Mouse (Mus musculus): ENCODE measurements at regions not wholly inside any gene's neighbourhood (a gene's known extent, or its start where the extent isn't known, plus 50 kb on each side); places are given as distances from the start of the nearest gene placed in this dataset.

DNA sequence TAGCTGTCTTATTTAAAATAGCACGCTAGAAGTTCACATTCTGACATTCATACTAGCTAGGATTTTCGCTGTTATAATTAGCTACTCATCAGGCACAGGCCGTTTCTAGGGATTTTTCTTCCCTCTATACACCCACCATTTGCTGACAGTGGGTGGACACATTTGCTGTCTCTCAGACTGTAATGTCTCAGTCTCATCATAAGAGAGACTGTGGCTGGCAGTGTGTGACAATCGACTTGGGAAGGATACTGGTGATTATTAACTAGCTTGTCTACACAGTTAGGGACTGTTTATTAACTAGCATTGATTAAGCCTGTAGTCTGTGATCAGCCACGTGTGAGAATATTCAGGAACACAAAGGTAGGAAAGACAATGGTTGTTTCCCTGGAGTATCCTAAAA is 208.0 kb upstream of the Btbd3 start:
- no peak overlapping the region for H3K27ac ChIP-seq (ENCODE audit: low read depth, low read length)
- WGBS = 63% methylated on average over 5 of the region's 5 CpGs
- DNase-seq (ENCODE audit: low spot score) = no peak

GRCm38 (mm10) chr2:138047781-138048201 is 208.6 kb upstream of the Btbd3 start:
- H3K36me3 ChIP-seq (ENCODE audit: control insufficient read depth, insufficient read depth, low read length) = no peaks in the 10 kb centered on the region
- WGBS = 43% methylated on average over 11 of the region's 11 CpGs

More for the DNA sequence above, 208.0 kb upstream of the Btbd3 start:
- H3K27me3 ChIP-seq (ENCODE audit: control insufficient read depth, insufficient read depth, low read length) = no peaks in the 10 kb centered on the region
- no peak overlapping the region for H3K4me3 ChIP-seq (ENCODE audit: low read depth, low read length)
- H3K4me2 ChIP-seq (replicated peaks; ENCODE audit: low read depth, low read length) = no peak overlapping the region
- no peak for ATAC-seq (ENCODE audit: low FRiP score)
- H3K36me3 ChIP-seq (ENCODE audit: control insufficient read depth, insufficient read depth, low read length) = no peaks in the 10 kb centered on the region
- H3K4me1 ChIP-seq (replicated peaks; ENCODE audit: control insufficient read depth, insufficient read depth, low read length) = no peaks in the 10 kb centered on the region
- H3K9me3 ChIP-seq (ENCODE audit: control insufficient read depth, low read length) = no peaks in the 10 kb centered on the region
- no peak overlapping the region for H3K9ac ChIP-seq (ENCODE audit: low read depth, low read length)

DNA sequence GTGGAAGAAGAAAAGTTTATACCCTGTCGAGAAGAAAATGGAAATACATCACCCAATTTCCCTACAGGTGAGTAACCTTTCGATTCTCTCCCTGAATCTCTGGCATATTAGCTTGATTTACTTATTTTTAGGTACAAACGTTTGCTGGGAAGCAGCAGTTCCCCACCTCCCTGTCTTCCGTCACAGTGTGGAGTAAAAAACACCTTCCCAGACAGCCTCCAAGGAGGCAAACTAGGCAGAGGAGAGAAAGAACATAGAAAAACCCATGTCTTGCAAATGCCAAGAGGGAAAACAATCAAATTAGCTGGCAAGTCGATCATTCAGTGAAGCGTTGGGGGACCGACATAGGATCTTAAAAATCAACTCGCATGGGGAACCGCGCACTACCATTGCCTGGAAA is 209.0 kb upstream of the Btbd3 start:
- Histone ChIP-seq H3K4me2 (replicated peaks; ENCODE audit: low read depth, low read length) (no peak overlapping the region), H3K4me3 (ENCODE audit: low read depth, low read length) (no peak overlapping the region), H3K27me3 (ENCODE audit: control insufficient read depth, insufficient read depth, low read length) (no peaks in the 10 kb centered on the region), H3K9ac (ENCODE audit: low read depth, low read length) (no peak overlapping the region), H3K4me1 (replicated peaks; ENCODE audit: control insufficient read depth, insufficient read depth, low read length) (no peaks in the 10 kb centered on the region), H3K9me3 (ENCODE audit: control insufficient read depth, low read length) (no peaks in the 10 kb centered on the region), H3K27ac (ENCODE audit: low read depth, low read length) (no peak overlapping the region), H3K36me3 (ENCODE audit: control insufficient read depth, insufficient read depth, low read length) (no peaks in the 10 kb centered on the region)
- DNase-seq (ENCODE audit: low spot score) (no peak), ATAC-seq (ENCODE audit: low FRiP score) (no peak)
- WGBS = 70% methylated on average over 10 of the region's 10 CpGs

More at GRCm38 (mm10) chr2:138047781-138048201, 208.6 kb upstream of the Btbd3 start:
- H3K4me3 ChIP-seq (ENCODE audit: low read depth, low read length) = no peak overlapping the region
- H3K9ac ChIP-seq (ENCODE audit: low read depth, low read length) = no peak overlapping the region
- H3K4me1 ChIP-seq (replicated peaks; ENCODE audit: control insufficient read depth, insufficient read depth, low read length) = no peaks in the 10 kb centered on the region
- DNase-seq (ENCODE audit: low spot score) (no peak), ATAC-seq (ENCODE audit: low FRiP score) (0 out of 2 replicates have a peak, but pooled peaks have one; percentile 35)
- H3K27ac ChIP-seq (ENCODE audit: low read depth, low read length) = no peak overlapping the region
- H3K4me2 ChIP-seq (replicated peaks; ENCODE audit: low read depth, low read length) = no peak overlapping the region
- no peaks in the 10 kb centered on the region for H3K27me3 ChIP-seq (ENCODE audit: control insufficient read depth, insufficient read depth, low read length)
- H3K9me3 ChIP-seq (ENCODE audit: control insufficient read depth, low read length) = no peaks in the 10 kb centered on the region

DNA sequence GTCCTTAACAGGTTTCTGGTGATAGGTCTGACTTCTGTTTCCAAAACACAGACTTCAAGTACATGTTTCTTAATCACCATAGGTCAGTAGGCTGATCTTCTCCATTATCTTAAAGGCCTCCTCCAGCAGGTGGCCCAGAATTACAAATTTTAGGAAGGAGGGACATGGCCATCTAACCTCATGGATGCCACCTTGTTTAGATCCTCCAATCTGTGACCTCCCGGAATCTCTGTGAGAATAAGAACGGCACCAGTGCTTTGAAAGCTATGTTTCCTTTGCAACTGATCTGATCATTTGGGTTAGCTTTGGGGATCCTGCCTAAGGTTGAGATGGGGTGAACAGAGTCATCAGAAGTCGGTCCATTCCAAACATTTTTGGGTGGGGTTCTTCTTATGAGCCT is 209.4 kb upstream of the Btbd3 start:
- H3K4me1 ChIP-seq (replicated peaks; ENCODE audit: control insufficient read depth, insufficient read depth, low read length) = no peaks in the 10 kb centered on the region
- H3K9ac ChIP-seq (ENCODE audit: low read depth, low read length) = no peak overlapping the region
- H3K4me3 ChIP-seq (ENCODE audit: low read depth, low read length) = no peak overlapping the region
- 86% methylated on average over 3 of the region's 3 CpGs for WGBS
- DNase-seq (ENCODE audit: low spot score) = no peak
- no peaks in the 10 kb centered on the region for H3K9me3 ChIP-seq (ENCODE audit: control insufficient read depth, low read length)
- H3K4me2 ChIP-seq (replicated peaks; ENCODE audit: low read depth, low read length) = no peak overlapping the region
- H3K27me3 ChIP-seq (ENCODE audit: control insufficient read depth, insufficient read depth, low read length) = no peaks in the 10 kb centered on the region
- H3K36me3 ChIP-seq (ENCODE audit: control insufficient read depth, insufficient read depth, low read length) = no peaks in the 10 kb centered on the region
- H3K27ac ChIP-seq (ENCODE audit: low read depth, low read length) = no peak overlapping the region
- ATAC-seq (ENCODE audit: low FRiP score) = no peak

DNA sequence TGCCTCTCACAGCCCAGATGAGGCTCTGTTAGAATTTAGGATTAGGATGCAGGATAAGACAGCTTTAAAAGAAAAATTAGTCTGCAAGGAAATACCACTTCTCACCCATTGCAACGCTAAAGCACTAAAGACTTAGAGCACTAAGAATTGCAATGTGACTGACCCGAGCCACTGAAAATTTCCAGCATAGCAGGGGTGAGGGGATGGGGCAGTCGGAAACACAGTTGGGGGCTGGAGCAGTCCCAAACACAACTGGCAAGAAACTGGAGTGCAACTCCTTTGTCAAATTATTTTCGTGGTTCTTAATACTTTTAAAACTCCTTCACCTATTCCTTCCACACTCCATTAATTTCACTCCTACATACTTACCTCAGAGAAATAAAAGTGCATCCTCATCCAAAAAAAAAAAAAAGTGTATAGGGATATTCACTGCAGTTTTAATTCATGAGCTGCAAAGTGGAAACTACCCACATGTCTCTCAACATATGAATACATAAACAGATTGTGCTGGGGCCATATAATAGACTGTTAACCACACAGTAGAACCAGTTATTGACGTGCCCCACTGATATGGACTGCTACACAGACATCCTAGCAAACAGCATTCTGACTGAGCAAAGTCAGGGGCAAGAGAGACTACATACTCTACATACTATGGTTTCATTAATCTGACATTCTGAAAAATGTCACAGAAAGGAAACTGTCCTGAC is 210.3 kb upstream of the Btbd3 start:
- no peaks in the 10 kb centered on the region for H3K27me3 ChIP-seq (ENCODE audit: control insufficient read depth, insufficient read depth, low read length)
- DNase-seq (ENCODE audit: low spot score) (no peak), ATAC-seq (ENCODE audit: low FRiP score) (no peak)
- no peaks in the 10 kb centered on the region for H3K9me3 ChIP-seq (ENCODE audit: control insufficient read depth, low read length)
- no peak overlapping the region for H3K9ac ChIP-seq (ENCODE audit: low read depth, low read length)
- H3K4me1 ChIP-seq (replicated peaks; ENCODE audit: control insufficient read depth, insufficient read depth, low read length) = no peaks in the 10 kb centered on the region
- H3K36me3 ChIP-seq (ENCODE audit: control insufficient read depth, insufficient read depth, low read length) = no peaks in the 10 kb centered on the region
- H3K4me3 ChIP-seq (ENCODE audit: low read depth, low read length) = no peak overlapping the region
- H3K4me2 ChIP-seq (replicated peaks; ENCODE audit: low read depth, low read length) = no peak overlapping the region
- H3K27ac ChIP-seq (ENCODE audit: low read depth, low read length) = no peak overlapping the region
- 45% methylated on average over 5 of the region's 5 CpGs for WGBS

- 89% methylated on average over 6 of the region's 6 CpGs for WGBS
- Histone ChIP-seq H3K4me1 (replicated peaks; ENCODE audit: control insufficient read depth, insufficient read depth, low read length) (no peaks in the 10 kb centered on the region), H3K4me3 (ENCODE audit: low read depth, low read length) (no peak overlapping the region), H3K4me2 (replicated peaks; ENCODE audit: low read depth, low read length) (no peak overlapping the region), H3K36me3 (ENCODE audit: control insufficient read depth, insufficient read depth, low read length) (no peaks in the 10 kb centered on the region), H3K27ac (ENCODE audit: low read depth, low read length) (no peak overlapping the region), H3K9ac (ENCODE audit: low read depth, low read length) (no peak overlapping the region), H3K9me3 (ENCODE audit: control insufficient read depth, low read length) (no peaks in the 10 kb centered on the region), H3K27me3 (ENCODE audit: control insufficient read depth, insufficient read depth, low read length) (no peaks in the 10 kb centered on the region)
- ATAC-seq (ENCODE audit: low FRiP score) = no peak
- no peak for DNase-seq (ENCODE audit: low spot score)
Observed at GRCm38 (mm10) chr2:138040706-138041105, 215.7 kb upstream of the Btbd3 start.

DNA sequence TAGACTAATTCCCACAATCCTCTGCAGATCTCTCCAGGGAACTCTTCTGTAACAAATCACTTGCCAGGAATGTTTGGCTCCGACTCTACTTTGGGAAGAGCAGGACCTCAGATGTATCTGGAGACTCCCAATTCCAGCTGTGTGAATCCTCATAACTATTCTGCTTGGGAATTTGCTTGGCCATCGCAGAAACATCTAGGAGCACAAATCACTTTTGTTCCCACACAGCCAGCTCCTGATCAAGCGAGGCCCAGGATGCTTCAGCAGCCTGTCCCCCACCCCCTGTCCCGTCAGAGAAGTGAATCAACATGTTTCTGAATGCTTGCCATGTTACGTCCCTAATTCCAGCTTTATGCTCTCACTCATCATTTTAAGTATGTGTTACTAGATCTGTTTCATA is 216.1 kb upstream of the Btbd3 start:
- H3K4me1 ChIP-seq (replicated peaks; ENCODE audit: control insufficient read depth, insufficient read depth, low read length) = no peaks in the 10 kb centered on the region
- no peak for ATAC-seq (ENCODE audit: low FRiP score)
- H3K4me2 ChIP-seq (replicated peaks; ENCODE audit: low read depth, low read length) = no peak overlapping the region
- H3K9me3 ChIP-seq (ENCODE audit: control insufficient read depth, low read length) = no peaks in the 10 kb centered on the region
- no peak for DNase-seq (ENCODE audit: low spot score)
- H3K27me3 ChIP-seq (ENCODE audit: control insufficient read depth, insufficient read depth, low read length) = no peaks in the 10 kb centered on the region
- no peak overlapping the region for H3K4me3 ChIP-seq (ENCODE audit: low read depth, low read length)
- 90% methylated on average over 5 of the region's 5 CpGs for WGBS
- no peaks in the 10 kb centered on the region for H3K36me3 ChIP-seq (ENCODE audit: control insufficient read depth, insufficient read depth, low read length)
- H3K27ac ChIP-seq (ENCODE audit: low read depth, low read length) = no peak overlapping the region
- no peak overlapping the region for H3K9ac ChIP-seq (ENCODE audit: low read depth, low read length)

- no peak overlapping the region for H3K4me2 ChIP-seq (replicated peaks; ENCODE audit: low read depth, low read length)
- H3K36me3 ChIP-seq (ENCODE audit: control insufficient read depth, insufficient read depth, low read length) = no peaks in the 10 kb centered on the region
- no peak overlapping the region for H3K4me3 ChIP-seq (ENCODE audit: low read depth, low read length)
- H3K9ac ChIP-seq (ENCODE audit: low read depth, low read length) = no peak overlapping the region
- ATAC-seq (ENCODE audit: low FRiP score) (no peak), DNase-seq (ENCODE audit: low spot score) (no peak)
- no peaks in the 10 kb centered on the region for H3K9me3 ChIP-seq (ENCODE audit: control insufficient read depth, low read length)
- H3K4me1 ChIP-seq (replicated peaks; ENCODE audit: control insufficient read depth, insufficient read depth, low read length) = no peaks in the 10 kb centered on the region
- 90% methylated on average over 8 of the region's 8 CpGs for WGBS
- no peaks in the 10 kb centered on the region for H3K27me3 ChIP-seq (ENCODE audit: control insufficient read depth, insufficient read depth, low read length)
- H3K27ac ChIP-seq (ENCODE audit: low read depth, low read length) = no peak overlapping the region
Observed at GRCm38 (mm10) chr2:138034123-138034736, 222.1 kb upstream of the Btbd3 start.
